Mouse (Mus musculus): ENCODE data around the gene Ranbp17.

- TF ChIP-seq CTCF (IDR thresholded peaks at IDR 0.05; ENCODE audit: low read depth) = no peak
- TF ChIP-seq EP300 (IDR thresholded peaks at IDR 0.05; ENCODE audit: low read depth) = no peak
These were observed 36.9 kb downstream of the Ranbp17 start for GRCm38 (mm10) chr11:33476634-33477033.

Data from liver, postnatal 0 days (tissue).